Mouse (Mus musculus) cerebellum, adult (tissue): ENCODE results near the gene Rtbdn.
A peak's percentile ranks its signal among the peaks of the same experiment; 100 is the strongest.
"Not testable (repeated sequence)": the region's sequence is repeated elsewhere in the genome, so short reads cannot be mapped to it uniquely, and the experiment has no call there.

ENCODE experiments used
- ATAC-seq: cut with Nextera tagmentation; 2 replicates; pipeline ENCODE4 v1.9.2; 2017; ENCODE audit warnings: mild to moderate bottlenecking, moderate library complexity, mixed read lengths; ENCODE audit not compliant: insufficient number of reproducible peaks, low FRiP score, low TSS enrichment

Gene Rtbdn

DNA sequence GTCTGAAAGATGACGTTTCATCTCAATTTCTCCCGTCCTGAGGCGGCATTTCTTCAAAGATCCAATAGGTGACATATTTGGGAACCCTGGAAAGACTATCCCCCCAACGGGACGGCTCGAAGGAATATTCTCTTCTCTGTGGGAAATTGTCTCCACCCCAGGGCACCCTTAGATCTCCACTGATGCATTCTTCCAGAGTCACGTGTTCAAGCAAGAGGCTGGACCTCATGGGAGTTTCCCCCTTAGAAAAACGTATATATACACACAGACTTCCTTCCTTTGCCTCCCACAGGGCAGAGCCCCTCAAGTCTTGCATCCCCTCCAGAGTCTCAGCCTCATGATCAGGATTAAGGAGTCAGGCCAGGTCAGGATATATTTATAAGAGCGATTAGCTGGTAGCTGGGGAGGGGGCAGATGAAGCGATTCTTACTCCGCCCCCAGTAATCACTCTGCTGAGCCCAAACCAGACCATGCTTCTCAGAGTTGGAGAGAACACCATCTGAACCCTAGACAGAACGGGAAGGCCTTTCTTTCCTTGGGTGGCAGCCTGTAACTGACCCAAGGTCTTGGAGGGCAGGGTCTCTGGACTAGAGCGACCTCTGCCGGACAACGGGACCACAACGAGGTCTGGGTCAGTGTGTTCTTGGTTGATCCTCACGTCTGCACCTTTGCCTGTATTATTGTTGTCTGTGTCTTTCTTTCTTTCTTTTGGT is at the start of gene Rtbdn:
Gene Rtbdn (plus strand): TSS at position 464 of the 713 bp plus-strand sequence.
- peak; percentile 45; the same call in 1 of the 2 replicates for ATAC-seq

DNA sequence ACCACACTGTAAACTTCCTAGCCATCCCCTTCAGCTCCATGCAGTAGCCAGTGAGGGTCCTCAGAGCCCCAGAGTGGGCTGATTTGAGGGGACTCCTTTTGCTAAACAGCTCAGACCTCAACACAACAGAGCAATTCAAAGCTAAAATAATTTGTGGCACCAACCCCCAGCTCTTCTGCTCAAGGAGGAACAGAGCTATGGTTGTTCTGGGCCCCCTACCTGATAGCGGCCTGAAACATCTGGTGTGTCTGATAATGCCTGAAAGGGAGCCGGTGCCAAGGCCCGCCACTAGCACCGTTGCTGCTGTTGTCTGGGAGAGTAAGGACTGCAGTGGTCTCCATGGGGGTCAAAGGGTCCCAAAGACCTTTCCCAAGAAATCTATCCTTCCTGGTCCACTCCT is 45.7 kb upstream of the Rtbdn start:
- no peak for ATAC-seq

DNA sequence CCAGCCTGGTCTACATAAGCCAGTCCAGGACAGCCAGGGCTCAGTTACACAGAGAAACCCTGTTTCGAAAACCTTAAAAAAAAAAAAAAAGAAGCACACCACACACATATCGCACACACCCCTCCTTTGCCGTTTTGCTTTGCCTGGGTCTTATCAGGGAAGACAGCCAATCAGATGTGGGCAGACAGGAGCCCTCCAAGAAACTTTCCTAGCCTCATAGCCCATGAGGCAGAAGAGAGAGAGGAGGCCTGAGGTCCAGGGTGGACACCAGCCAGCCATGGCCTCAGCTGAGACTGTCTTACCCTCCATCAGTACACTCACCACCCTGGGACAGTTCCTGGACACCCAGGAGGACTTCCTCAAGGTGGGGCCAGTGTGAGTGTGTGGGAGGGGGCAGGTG is 45.0 kb upstream of the Rtbdn start, which contains the start of gene Klf1:
Gene Klf1 (plus strand): TSS at position 177 of the 400 bp plus-strand sequence.
- no peak for ATAC-seq

DNA sequence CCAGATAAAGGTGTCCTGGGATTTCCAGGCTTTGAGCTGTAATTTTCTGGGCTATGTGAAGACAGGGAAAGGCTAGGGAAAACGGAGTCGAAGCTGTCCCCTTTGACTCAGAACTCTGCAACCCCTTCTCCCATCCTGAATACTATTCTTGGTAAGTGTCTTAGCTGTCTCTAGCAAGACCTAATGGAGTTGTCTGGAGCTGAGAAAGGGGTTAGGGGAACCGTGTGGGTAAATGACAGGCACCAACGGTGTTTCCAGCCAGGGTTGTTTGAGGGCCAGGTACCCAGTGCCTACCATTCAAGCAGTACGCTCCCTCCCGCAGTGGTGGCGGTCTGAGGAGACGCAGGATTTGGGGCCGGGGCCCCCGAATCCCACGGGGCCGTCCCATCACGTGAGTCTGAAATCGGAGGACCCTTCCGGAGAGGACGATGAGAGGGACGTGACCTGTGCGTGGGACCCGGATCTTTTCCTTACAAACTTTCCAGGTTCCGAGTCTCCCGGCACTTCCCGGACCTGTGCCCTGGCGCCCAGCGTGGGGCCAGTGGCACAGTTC is 44.3 kb upstream of the Rtbdn start:
- ATAC-seq = no peak

DNA sequence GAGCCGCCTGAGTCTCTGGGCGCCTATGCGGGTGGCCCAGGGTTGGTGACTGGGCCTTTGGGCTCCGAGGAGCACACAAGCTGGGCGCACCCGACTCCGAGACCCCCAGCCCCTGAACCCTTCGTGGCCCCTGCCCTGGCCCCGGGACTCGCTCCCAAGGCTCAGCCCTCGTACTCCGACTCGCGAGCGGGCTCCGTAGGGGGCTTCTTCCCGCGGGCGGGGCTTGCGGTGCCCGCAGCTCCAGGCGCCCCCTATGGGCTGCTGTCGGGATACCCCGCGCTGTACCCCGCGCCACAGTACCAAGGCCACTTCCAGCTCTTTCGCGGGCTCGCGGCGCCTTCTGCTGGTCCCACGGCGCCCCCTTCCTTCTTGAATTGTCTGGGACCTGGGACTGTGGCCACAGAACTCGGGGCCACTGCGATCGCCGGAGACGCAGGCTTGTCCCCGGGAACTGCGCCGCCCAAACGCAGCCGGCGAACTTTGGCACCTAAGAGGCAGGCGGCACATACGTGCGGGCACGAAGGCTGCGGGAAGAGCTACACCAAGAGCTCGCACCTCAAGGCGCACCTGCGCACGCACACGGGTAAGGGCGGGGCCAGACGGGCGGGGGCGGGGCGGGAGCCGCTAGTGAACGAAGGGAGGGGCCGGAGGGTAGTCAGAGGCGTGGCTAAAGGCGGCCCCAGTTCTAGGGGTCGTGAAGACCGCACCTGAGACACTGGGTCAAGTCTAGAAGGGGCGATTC is 43.7 kb upstream of the Rtbdn start:
- peak; percentile 82 for ATAC-seq

DNA sequence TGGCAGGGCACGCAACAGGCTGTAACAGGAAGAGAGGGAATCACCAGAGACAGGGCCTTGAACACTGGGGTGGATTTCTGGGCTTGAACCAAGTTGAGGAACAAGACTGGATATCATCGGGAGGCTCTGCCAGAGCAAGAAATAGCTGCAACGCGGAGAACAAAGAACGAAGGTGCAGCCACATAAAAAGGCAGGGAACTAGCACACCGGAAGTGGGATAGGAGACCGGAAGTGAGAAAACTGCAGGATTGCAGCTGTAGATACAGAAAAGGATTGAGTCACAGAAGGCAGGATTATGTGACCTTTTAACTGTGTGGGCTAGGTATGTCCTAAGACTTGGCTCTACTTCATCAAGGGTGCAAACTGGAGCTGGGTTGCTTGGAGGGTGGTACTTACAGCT is 42.4 kb upstream of the Rtbdn start:
- ATAC-seq = no peak

DNA sequence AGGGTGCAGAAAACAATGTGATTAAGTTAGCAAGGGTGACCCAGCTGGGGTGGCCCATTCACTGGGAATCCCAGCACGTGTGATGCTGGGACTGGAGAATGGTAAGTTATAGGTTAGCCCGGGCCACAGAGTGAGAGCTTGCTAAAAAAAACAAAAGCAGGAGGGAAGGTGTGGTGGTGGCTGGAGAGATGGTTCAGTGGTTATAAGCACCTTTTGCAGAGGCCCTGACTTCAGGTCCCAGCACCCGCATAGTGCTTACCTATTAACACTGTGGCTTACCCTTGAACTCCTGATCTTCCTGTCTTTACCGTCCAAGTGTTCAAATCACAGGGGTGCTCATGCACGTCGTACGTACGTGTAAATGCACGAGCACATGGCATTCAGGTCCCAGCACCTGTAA is 39.8 kb upstream of the Rtbdn start:
- no peak for ATAC-seq

DNA sequence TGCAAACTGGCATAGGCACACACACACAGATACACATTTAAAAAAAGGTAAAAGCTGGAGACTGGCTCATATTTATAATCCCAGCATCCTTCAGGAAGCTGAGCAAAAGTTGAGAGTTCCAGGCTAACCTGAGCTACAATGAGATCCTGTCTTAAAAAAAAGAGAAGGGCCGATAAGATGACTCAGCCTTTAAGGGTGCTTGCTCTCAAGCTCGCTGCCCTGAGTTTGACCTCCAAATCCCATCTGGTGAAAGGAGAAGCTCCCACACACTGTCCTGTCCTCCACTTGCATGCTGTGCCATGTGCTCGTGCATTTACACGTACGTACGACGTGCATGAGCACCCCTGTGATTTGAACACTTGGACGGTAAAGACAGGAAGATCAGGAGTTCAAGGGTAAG is 39.3 kb upstream of the Rtbdn start:
- no peak for ATAC-seq

DNA sequence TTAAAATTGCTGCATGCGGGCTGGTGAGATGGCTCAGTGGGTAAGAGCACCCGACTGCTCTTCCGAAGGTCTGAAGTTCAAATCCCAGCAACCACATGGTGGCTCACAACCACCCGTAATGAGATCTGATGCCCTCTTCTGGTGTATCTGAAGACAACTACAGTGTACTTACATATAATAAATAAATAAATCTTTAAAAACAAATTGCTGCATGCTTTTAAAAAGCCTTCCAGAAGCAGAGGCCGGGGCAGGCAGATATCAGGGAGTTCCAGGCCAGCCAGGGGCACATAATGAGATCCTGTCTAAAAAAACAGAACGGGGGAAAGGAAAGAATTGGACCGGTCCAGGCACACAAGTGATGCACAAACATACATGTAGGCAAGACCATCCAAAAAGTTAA is 38.8 kb upstream of the Rtbdn start:
- ATAC-seq = not testable (repeated sequence)

DNA sequence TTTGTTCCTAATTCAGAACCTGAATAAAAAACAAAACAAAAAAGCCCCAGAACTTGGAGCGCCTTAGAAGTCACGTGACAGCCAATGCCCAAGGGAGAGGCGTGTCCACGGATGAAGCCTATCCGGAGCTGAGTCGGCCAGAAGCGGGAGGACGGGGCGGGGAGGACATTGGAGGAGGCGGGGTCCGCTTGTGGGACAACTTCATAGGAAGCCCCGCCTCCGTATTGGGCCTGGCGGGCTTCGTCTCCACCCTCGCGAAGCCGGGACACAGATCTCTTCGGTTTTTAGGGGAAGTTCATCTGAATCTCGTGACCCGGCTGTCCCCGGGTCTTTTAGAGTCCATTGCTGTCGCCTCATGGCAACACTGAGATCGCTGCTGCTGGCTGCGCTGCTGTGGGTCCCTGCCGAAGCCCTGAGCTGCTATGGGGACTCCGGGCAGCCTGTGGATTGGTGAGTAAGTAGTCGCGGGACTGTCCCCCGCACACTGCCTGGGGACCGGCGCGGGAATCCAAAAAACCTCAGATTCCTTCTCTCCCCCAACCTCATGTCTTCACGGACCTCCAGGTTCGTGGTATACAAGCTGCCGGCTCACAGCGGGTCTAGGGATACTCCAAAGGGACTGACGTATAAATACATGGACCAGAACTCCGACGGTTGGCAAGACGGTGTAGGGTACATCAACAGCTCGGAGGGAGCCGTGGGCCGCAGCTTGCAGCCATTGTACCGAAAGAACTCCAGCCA is 38.2 kb upstream of the Rtbdn start, which contains the start of gene Dnase2a:
Gene Dnase2a (plus strand): TSS at position 140 of the 741 bp plus-strand sequence.
- no peak for ATAC-seq

DNA sequence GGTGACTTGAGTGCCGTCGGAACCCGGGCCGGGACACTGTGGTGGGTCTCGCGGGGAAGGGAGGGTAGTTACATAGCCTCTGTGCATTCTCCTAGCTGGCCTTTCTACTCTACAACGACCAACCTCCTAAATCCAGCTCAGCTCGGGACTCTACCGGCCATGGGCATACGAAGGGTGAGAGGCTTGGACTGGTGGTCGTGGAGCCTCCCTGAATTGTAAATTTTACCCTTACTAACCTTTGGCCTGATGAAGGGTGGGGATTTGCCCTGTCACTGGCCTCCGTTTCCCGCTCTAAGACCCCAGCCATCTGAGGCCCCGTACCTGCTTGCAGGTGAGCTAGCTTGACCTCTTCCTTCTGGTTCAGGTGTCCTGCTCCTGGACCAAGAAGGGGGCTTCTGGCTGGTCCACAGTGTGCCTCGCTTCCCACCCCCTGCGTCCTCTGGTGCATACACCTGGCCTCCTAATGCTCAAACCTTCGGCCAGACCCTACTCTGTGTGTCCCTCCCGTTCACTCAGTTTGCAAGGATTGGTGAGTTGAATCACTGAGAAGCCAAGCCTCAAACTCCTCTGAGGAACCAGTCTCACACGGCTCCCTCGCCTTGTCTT is 37.5 kb upstream of the Rtbdn start:
- no peak for ATAC-seq

DNA sequence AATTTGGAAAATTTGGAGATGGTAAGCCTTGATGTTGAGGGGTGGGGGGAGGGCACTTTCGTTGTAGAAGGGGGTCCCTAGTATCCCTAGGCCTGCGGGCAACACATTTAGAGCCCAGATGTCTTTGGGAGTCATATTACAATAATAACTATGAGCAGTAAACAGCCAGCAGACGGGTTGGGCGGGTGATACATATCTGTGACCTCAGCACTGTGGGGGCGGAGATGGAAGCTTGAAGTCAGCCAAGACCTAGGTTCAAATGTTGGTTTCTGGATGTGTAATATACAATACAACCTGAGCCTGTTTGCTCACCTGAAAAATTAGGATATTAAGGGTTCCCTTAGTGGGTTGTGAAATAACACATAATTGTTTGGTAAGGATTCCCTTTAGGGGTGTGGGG is 36.8 kb upstream of the Rtbdn start:
- ATAC-seq = no peak

DNA sequence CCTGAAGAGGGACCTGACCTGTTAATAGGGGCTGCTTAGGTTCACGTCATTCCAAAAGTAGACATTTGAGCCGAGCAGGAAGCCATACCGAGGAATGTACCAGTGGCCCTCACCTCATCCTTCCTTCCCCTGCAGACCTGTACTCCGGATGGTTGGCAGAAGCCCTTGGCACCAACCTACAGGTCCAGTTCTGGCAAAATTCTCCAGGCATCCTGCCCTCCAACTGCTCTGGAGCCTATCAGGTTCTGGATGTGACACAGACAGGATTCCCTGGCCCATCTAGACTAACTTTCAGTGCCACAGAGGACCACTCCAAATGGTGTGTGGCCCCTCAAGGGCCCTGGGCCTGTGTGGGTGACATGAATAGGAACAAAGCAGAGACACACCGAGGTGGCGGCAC is 36.2 kb upstream of the Rtbdn start:
- ATAC-seq = peak; percentile 24; the same call in 1 of the 2 replicates

DNA sequence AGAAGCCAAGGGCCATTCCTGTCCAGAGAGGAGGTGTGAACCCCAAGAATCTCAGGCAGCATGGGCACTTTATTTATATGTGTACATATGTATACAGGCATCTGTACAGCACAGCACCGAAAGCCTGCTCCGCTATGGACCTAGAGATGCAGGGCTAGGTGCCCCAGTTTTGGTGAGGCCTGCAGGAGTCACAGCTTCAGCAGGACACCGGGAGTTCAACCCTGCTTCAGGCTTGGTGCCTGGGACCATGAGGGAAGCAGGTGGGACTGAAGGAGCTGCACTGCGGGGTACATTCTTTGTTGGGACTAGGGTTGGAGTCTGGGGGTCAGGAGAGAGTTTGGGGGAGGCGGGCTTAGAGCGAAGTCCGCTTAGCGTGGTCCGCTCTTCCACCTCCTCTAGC is 34.9 kb upstream of the Rtbdn start:
- ATAC-seq = no peak

DNA sequence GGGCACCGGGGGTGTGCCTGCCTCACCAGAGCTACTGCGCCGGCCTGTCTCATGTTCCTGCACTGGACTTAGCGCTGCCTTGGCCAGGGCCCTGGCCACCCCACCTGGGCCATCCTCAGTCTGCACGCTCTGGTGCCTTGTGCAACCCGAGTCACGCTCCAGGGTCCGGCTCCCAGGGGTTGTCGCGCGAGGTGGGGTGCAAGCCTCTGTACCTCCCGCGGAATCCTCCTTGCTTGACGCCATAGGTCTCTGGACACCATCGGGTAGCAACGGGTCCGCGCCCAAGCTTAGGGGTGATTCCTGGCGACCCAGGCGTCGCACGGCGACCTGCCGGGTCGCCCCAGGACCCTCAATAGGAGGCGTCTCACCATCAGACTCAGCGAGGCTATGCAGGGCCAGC is 34.4 kb upstream of the Rtbdn start:
- ATAC-seq = no peak

DNA sequence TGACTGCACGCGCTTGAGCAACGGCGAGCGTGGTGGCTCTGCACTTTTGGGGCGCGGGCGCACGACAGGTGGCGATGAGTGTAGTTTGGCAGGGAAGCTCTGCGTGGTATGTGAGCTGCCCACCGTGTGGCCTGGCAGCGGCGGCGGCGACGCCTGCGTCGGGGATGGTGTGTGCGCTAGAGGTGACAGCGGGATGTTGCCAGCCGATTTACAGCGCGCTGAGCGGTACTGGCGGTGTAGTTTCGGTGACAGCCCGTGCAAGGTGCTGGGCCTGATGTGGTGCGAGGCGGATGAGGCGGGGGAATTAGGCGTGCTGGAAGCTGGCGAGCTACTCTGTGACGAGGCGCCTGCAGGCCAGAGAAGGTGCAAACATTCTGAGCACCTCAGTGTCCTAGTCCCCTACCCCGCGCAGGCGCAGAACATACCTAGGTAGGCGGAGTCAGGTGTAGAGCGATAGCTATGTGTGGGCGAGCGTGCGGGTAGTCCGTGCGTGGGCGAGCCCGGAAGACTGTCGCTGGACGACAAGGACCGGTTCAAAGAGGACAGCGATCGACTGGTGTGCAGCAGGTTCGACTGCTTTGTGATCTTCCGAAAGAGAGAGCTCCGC is 33.8 kb upstream of the Rtbdn start:
- ATAC-seq = peak; percentile 65; the same call in 1 of the 2 replicates

DNA sequence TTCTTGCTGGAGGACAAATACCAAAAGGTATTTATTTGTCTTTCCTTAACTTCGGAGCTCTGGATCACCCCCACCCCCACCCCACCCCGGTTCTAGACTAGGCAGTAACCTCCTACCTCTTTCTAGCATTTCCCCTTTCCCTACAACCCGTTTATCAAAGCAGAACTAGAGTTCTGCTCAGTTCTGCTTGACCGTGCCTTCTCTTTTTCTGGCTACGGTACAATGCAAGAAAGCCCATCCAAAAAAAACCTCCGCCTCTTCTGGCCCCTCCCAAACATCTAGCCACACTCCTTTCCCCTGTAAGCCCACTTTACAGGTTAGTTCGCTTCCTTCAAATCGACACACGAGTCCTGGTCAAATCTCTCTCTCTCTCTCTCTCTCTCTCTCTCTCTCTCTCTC is 33.3 kb upstream of the Rtbdn start:
- no peak for ATAC-seq

DNA sequence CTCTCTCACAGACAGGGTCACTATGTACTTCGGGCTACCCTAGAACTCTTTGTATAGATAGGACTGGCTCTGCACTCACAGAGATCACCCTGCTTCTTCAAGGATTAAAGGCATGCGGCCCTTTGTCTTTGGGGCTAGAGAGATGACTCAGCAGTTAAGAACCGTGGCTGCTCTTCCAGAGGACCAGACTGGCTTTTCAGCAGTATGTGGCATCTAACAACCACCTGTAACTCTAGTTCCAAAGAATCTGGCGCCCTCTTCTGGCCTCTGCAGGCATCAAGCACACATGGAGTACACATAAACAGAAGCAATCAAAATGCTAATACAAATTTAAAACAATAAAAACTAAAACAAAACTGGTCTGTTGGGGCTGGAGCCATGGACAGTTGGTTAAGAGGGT is 32.8 kb upstream of the Rtbdn start:
- ATAC-seq = no peak

DNA sequence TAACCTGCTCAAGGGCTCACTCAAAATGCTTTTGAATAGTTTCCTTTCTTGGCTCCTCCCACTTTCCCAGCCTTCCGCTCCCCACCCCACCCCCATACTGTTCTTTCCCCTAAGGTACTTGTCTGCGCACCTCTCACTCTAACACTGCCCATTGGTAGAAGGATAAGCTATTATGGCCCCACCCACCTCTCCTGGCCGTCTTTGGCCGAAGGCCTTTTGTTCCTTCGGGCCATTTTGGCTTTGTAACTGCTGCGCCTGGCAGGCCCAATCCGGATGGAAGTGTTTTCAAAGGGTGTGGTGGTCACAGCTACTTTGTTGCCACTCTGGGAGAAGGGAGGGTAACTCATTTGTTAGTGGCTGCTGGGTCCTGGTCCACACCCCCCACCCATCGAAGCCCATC is 31.5 kb upstream of the Rtbdn start:
- ATAC-seq = no peak

DNA sequence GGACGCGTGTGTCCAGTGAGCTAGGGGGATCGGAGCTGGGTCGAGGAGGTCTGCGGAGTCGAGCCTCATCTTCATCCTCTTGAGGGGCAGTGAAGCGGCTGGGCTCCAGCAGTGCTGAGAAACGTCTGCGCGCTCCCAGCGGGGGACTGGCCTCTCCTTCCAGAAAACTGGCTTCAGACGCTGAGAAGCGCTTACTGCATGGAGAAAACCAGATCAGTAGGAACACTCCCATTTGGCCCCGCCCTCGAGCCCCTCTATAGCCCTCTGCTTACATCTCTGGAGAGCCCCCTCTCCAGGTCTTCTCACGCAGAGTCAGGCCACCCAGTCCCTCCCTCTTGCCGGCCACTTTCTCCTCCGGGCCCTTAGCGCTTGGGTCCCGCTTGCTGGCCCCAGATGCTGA is 29.0 kb upstream of the Rtbdn start:
- no peak for ATAC-seq
